Mouse (Mus musculus) neural tube, embryonic 15.5 days (tissue): ENCODE measurements around the gene Rassf5. TPM values are rescaled to one million over a fixed set of nuclear protein-coding genes. Genes with fewer than 3 reads are reported as not detected.
A peak's percentile ranks its signal among the peaks of the same experiment; 100 is the strongest.

Experiments
- ATAC-seq: fragments of 200-750 bp; cut with Nextera tagmentation; 2 replicates; pipeline ENCODE4 v1.8.0; 2017; ENCODE audit warnings: mild to moderate bottlenecking, moderate TSS enrichment, moderate library complexity; ENCODE audit not compliant: low FRiP score
- H3K27ac ChIP-seq: fragments of 300-500 bp; sonication (generic); replicated peaks from 2 replicates; pipeline ENCODE4 v1.5.1; 2015; ENCODE audit warnings: mild to moderate bottlenecking, inconsistent platforms
- H3K27me3 ChIP-seq: fragments of 300-500 bp; sonication (generic); replicated peaks from 2 replicates; pipeline ENCODE4 v1.6.1; 2015; ENCODE audit warnings: inconsistent platforms
- H3K36me3 ChIP-seq: fragments of 300-500 bp; sonication (generic); 2 replicates; pipeline ENCODE4 v1.6.1; 2015; ENCODE audit warnings: inconsistent platforms
- H3K4me1 ChIP-seq: fragments of 300-500 bp; sonication (generic); 2 replicates; pipeline ENCODE4 v1.6.1; 2015; ENCODE audit warnings: inconsistent platforms
- H3K4me2 ChIP-seq: fragments of 300-500 bp; sonication (generic); 2 replicates; pipeline ENCODE4 v1.6.1; 2015; ENCODE audit warnings: inconsistent platforms, mild to moderate bottlenecking, moderate library complexity
- H3K4me3 ChIP-seq: fragments of 300-500 bp; sonication (generic); replicated peaks from 2 replicates; pipeline ENCODE4 v1.5.1; 2015; ENCODE audit warnings: mild to moderate bottlenecking, inconsistent platforms
- H3K9ac ChIP-seq: fragments of 300-500 bp; sonication (generic); replicated peaks from 2 replicates; pipeline ENCODE4 v1.6.1; 2015; ENCODE audit warnings: mild to moderate bottlenecking, inconsistent platforms
- H3K9me3 ChIP-seq: fragments of 300-500 bp; sonication (generic); replicated peaks from 2 replicates; pipeline ENCODE4 v1.6.1; 2016; ENCODE audit warnings: inconsistent platforms
- WGBS: fragments of 180-500 bp; shearing (Covaris S2); methylation state at CpG from one replicate; pipeline ENCODE4 v1.1.7; 2015; ENCODE audit warnings: mixed read lengths; 5-methylcytosine and 5-hydroxymethylcytosine counted together
- polyA plus RNA-seq: library from polyadenylated mRNA; unstranded; fragments of >200 nt; fragmentation: Nextera tagmentation; extraction: Ambion mirVana; gene quantifications from 2 replicates; pipeline ENCODE4 v1.2.1, GENCODE M21; 2015

Rassf5 gene
- polyA plus RNA-seq, 1 experiment from 2014 or later = 5.6 TPM

DNA sequence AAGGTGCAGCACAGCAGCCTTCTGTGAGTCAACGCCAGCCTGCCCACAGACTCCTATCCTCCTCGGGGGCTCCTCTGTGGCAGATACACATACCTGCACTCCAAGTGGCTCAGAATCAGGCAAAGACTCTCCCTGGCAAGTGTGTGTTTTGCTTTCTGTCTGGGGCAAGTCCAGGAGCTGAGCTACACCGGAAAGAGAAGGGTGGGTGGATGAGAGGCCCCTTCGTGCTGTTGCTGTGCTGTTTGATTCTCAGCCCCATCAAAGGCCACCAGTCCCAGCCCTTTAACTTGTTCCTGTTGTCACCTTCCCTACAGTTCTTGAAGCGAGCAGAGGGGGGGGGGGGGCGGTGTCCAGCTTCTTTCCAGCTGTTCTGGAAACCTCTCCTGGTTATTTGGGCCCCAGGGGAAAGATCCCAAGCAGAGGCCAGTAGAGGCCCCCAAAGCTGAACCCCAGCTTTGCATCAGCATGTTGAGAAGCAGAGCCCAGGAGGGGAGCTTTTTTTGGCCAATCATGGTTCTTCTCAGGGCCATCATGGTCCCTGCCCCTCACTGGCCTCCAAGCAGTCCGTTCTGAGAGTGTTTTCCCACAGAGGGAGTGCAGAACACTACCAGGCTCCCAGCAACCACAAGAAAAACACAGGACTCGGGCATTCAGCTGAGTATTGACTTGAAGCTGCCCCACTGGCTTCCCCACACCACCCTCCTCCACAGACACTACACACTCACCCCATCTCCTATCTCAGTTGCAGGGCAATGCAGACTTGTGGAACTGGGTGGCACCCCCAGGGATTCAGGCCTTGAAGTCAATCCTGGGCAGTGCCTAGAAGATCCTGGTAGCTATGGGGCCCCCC lies 33.8 kb upstream of the Rassf5 start:
- Histone ChIP-seq H3K4me3 (peak overlapping the region; percentile 26), H3K9ac (no peak overlapping the region), H3K4me2 (peak overlapping the region; percentile 39), H3K27me3 (no peaks in the 10 kb centered on the region), H3K4me1 (peaks cover 10% of the 10 kb centered on the region; the same call in 1 of the 2 replicates), H3K9me3 (no peaks in the 10 kb centered on the region), H3K36me3 (no peaks in the 10 kb centered on the region), H3K27ac (no peak overlapping the region)
- ATAC-seq = no peak
- 58% methylated on average over 8 of the region's 8 CpGs for WGBS

DNA sequence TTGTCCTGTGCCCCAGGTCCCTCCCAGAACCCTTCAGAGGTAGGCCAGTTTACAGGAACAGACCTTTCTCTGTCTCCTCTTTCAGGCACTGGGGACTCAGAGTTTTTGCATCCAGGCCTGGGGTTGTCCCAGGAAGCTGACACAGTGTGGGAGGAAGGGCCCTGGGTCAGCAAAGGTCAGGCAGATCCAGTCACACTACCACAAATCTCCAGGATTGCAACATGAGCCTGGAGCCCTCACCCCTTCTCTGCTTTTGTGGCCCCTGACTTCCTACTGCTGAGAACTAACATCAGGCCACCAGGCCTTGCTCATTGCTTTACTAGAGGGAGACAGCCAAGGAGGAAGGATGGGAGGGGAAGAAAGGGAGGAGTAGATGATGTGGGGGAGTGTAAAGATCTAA lies 31.8 kb upstream of the Rassf5 start:
- H3K4me2 ChIP-seq = no peak overlapping the region
- no peaks in the 10 kb centered on the region for H3K9me3 ChIP-seq
- H3K4me3 ChIP-seq = no peak overlapping the region
- ATAC-seq = no peak
- H3K27ac ChIP-seq = no peak overlapping the region
- no peaks in the 10 kb centered on the region for H3K27me3 ChIP-seq
- H3K4me1 ChIP-seq = peaks cover 6% of the 10 kb centered on the region; the same call in 1 of the 2 replicates
- no peak overlapping the region for H3K9ac ChIP-seq
- no peaks in the 10 kb centered on the region for H3K36me3 ChIP-seq

DNA sequence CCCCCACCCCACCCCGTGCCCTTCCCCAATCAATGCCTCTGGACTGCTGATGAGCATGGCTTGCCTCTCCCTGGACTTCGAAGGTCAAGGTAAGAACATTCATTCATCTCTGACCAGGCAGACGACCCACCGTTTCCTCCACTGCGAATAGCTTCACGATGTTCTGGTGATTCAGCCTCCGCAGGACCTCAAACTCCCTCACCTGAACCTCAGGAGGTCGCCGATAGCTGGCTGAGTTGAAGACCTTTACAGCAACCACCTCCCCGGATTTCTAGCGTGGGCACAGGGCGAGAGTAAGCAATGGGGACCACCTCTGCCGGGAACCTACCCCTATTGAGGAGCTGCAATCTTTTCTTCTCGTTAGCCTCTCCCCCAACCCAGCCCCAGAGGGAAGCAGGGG lies 30.5 kb upstream of the Rassf5 start:
- Histone ChIP-seq H3K4me3 (no peak overlapping the region), H3K36me3 (no peaks in the 10 kb centered on the region)
- 80% methylated on average over 14 of the region's 14 CpGs for WGBS

DNA sequence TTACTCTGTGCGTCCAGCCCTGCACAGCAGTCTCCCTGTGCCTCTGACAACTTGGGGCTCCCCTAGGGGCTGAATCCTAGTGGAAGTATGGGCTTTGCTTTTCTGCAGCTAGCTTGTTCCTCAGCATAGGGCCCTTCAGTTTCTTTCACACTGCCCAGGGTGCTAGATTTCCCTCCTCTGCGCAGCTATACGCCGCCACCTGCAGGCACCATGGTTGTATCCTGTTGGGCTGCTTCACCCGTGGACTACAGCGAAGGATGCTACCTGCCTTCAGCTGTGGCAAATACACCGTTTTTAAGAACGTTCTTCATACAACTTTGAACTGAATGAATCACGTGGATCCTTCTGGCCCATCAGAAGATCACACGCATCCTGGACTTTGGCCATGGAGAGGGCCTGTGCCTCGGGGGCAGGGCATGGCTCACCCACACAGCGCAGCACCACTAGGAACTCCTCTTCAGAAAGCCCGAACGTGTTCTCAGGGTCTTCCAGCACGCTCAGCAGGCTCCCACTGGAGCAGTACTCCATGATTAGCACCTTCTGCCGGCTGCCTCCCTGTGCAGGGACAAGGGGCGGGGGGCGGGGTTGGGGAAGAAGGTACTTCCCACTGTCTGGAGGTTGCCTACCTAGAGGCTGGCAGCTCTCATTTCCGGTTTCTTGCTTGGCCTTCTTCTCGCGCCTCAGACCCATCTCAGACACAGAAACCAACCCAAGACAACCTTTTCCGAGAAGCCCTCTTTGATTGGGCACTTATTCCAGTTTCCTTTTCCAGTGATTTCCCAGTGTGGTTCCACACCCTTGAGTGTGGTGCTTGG lies 29.9 kb upstream of the Rassf5 start:
- WGBS = 53% methylated on average over 22 of the region's 22 CpGs
- Histone ChIP-seq H3K36me3 (no peaks in the 10 kb centered on the region), H3K27ac (no peak overlapping the region), H3K4me3 (no peak overlapping the region), H3K9ac (no peak overlapping the region), H3K4me1 (peaks cover 8% of the 10 kb centered on the region), H3K27me3 (no peaks in the 10 kb centered on the region), H3K4me2 (no peak overlapping the region), H3K9me3 (no peaks in the 10 kb centered on the region)
- ATAC-seq = no peak

More for the DNA sequence above, 30.5 kb upstream of the Rassf5 start:
- Histone ChIP-seq H3K27me3 (no peaks in the 10 kb centered on the region), H3K9ac (no peak overlapping the region), H3K4me2 (no peak overlapping the region), H3K9me3 (no peaks in the 10 kb centered on the region), H3K27ac (no peak overlapping the region), H3K4me1 (peaks cover 6% of the 10 kb centered on the region; the same call in 1 of the 2 replicates)
- no peak for ATAC-seq

DNA sequence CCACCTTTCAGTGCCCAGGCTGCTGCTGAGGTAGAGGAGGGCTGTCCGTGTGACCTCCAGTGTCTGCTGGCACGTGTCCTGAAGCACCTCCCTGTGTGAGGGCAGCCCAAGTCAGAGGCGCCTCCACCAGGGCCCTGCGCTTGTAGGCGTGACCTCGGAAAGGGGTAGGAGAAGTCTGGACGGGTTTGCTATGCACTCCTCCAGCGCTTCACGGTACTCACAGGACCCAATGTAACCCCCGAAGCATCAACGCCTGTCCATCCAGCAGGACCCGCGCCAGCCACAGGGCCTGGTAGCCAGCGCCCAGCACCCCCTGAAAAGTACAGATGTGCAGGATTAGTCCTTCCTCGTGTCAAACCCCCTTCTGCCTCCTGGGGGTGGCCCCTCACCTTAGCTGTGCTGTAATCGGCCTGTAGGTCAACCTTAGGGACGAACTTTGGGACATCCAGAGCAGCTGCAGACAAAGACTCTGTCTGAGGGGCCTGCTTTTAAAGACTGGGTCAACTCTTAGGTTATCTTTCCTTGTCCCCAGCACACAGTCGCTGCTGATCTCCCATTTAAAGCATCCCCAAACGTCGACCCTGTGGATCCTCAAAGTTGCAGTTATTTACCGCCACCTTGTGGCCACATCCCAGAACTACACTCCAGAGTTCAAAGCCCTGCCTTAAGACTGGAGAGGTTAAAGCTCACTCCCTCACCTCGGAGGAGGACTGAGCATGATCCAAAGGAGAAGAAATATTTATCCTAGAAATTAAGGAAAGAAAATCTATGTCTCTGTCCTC lies 24.9 kb upstream of the Rassf5 start:
- peak; percentile 75 for ATAC-seq
- peaks cover 4% of the 10 kb centered on the region; the same call in 1 of the 2 replicates for H3K4me1 ChIP-seq
- H3K27me3 ChIP-seq = no peaks in the 10 kb centered on the region
- H3K9ac ChIP-seq = no peak overlapping the region
- H3K4me2 ChIP-seq = peak overlapping the region; percentile 41
- H3K36me3 ChIP-seq = no peaks in the 10 kb centered on the region
- H3K9me3 ChIP-seq = no peaks in the 10 kb centered on the region
- H3K4me3 ChIP-seq = no peak overlapping the region
- no peak overlapping the region for H3K27ac ChIP-seq
- 34% methylated on average over 22 of the region's 22 CpGs for WGBS

DNA sequence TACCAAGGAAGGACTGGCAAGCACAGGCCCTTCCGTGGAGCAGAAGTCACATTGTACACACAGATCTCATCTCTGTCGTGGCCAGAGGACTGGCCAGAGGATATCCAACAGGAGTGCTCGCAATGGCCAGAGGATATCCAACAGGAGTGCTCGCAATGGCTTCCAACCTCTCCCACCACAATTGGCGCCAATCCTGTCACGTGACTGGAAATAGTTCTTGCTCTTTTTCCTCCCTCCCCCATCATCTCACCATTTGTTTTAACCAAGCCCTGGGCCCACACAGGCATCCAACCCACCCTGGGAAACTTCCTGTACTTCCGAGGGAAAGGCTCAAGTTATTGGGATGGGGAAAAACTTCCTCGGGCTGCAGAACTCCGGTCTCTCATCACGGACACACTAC lies 23.7 kb upstream of the Rassf5 start:
- Histone ChIP-seq H3K4me1 (peaks cover 4% of the 10 kb centered on the region; the same call in 1 of the 2 replicates), H3K27ac (no peak overlapping the region), H3K4me3 (no peak overlapping the region), H3K4me2 (no peak overlapping the region), H3K36me3 (no peaks in the 10 kb centered on the region), H3K9ac (no peak overlapping the region), H3K27me3 (no peaks in the 10 kb centered on the region), H3K9me3 (no peaks in the 10 kb centered on the region)
- WGBS = 87% methylated on average over 10 of the region's 10 CpGs
- no peak for ATAC-seq

DNA sequence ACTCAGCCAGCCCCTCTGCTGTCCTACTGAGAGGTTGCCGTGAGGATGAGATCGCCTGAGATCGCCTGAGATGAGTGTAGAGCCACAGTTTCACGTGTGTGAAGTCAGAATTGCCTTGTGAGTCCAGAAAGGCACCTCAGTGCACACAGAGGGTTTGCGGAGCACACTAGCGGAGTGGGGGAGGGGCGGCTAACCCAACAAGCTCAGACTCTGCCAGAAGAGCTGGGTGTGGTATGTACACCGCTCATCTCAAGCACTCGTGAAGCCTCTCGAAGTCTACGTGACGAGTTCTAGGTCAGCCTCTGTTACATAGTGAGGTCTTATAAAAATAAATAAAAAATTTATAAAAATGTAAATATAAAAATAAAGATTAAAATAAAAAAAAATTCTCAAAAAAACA lies 18.8 kb upstream of the Rassf5 start:
- no peaks in the 10 kb centered on the region for H3K9me3 ChIP-seq

DNA sequence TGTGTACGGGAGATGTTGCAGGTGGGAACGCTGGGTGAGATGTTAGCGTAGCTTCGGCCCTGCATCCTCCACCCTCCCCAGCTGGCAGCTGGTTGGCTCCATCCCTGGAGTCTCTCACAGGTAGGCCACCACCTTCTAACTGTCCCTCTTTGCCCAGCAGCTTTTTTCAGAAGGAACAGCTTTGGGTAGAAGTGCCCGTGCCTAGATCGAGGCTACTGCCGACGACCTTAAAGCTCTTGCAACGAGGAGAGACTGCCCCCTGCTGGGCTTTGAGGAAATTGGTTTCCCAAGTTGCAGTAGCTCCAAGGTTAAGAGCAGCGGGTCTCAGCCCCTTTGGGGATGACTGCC lies 15.2 kb upstream of the Rassf5 start:
- Histone ChIP-seq H3K27me3 (0 out of 2 replicates have a peak, but pooled peaks cover 3% of the 10 kb centered on the region), H3K4me3 (no peak overlapping the region), H3K36me3 (no peaks in the 10 kb centered on the region), H3K4me1 (no peaks in the 10 kb centered on the region), H3K9me3 (no peaks in the 10 kb centered on the region), H3K27ac (no peak overlapping the region), H3K9ac (no peak overlapping the region), H3K4me2 (no peak overlapping the region)
- ATAC-seq = no peak
- 27% methylated on average over 10 of the region's 10 CpGs for WGBS

More for the DNA sequence above, 18.8 kb upstream of the Rassf5 start:
- no peak overlapping the region for H3K27ac ChIP-seq
- no peaks in the 10 kb centered on the region for H3K4me1 ChIP-seq
- H3K4me2 ChIP-seq = no peak overlapping the region
- H3K36me3 ChIP-seq = no peaks in the 10 kb centered on the region
- 0 out of 2 replicates have a peak, but pooled peaks cover 3% of the 10 kb centered on the region for H3K27me3 ChIP-seq
- WGBS = 76% methylated on average over 12 of the region's 12 CpGs
- H3K4me3 ChIP-seq = no peak overlapping the region
- ATAC-seq = no peak
- no peak overlapping the region for H3K9ac ChIP-seq

DNA sequence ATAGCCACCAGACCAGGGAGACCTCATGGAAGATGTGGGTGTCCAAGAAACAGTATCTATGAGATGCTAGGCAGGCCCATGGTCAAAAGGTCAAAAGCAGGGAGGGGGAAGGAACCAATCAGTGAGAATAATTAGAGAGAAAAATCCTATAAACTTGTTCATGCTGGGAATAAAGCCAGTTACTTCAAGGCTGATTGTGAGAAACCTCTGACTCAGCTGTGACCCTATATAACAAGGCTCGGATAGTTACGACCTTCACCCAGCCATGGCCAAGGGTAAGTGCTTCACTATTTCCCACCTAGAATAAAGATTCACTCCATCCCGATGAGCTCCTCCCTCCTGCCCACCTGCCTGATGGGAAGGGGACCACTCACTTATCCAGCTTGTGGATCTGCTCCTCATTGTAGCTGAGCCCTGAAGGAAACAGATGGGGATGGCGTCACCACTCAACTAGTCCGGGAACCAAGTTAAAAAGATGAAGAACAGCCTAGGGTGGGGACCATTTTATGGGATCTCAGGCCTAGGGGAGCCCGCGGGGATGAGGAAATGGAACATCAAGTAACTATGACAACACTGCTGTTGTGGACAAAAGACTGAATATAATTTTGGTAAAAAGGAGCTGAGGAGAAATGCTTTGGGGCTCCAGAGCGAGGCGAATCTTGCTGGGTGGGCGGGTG lies 14.7 kb upstream of the Rassf5 start:
- Histone ChIP-seq H3K4me3 (no peak overlapping the region), H3K9ac (no peak overlapping the region), H3K27ac (no peak overlapping the region), H3K9me3 (no peaks in the 10 kb centered on the region), H3K36me3 (no peaks in the 10 kb centered on the region), H3K27me3 (0 out of 2 replicates have a peak, but pooled peaks cover 3% of the 10 kb centered on the region), H3K4me1 (no peaks in the 10 kb centered on the region), H3K4me2 (no peak overlapping the region)
- no peak for ATAC-seq
- 70% methylated on average over 10 of the region's 10 CpGs for WGBS

DNA sequence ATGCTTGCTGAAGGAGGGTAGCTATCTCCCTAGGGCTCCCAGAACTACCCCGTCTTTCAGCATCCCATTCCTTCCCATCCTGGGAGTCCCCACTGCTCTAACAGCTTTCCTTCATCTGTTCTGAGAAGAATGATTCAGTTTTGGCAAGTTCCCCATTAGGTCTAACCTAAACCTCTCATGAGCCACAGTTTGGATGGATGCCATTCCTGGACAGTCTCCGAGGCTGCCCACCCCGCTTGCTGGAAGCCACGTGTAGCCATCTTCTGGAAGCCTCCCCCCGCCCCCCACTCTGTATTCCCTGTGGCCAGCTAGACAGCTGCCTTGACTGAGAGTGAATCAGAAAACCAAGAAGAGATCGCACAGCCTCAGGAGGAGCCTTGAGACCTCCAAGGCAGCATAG lies 12.2 kb upstream of the Rassf5 start:
- H3K27me3 ChIP-seq = 0 out of 2 replicates have a peak, but pooled peaks cover 3% of the 10 kb centered on the region
- no peak overlapping the region for H3K4me2 ChIP-seq
- no peaks in the 10 kb centered on the region for H3K4me1 ChIP-seq
- no peak for ATAC-seq
- no peak overlapping the region for H3K4me3 ChIP-seq
- H3K9me3 ChIP-seq = no peaks in the 10 kb centered on the region
- no peaks in the 10 kb centered on the region for H3K36me3 ChIP-seq
- no peak overlapping the region for H3K9ac ChIP-seq
- H3K27ac ChIP-seq = no peak overlapping the region
- 87% methylated on average over 6 of the region's 6 CpGs for WGBS
